8 mouse cellular contexts compared by ENCODE assay signal in genomic region chr16:91081508-91081907, GRCm38 (mm10). TPM values are rescaled to one million over a fixed set of nuclear protein-coding genes. Genes with fewer than 3 reads are reported as not detected.
DNase-seq lines count a peak whose midpoint lies in the region; ATAC-seq and TF ChIP-seq lines count a peak whose summit lies in the region.

No protein-coding gene starts in this region.

- peak; percentile 69 for ATAC-seq in activated CD4-positive, CD25-positive, alpha-beta regulatory T cell, adult 4 months
- ATAC-seq in lung, embryonic 14.5 days (ENCODE audit: insufficient read depth): no peak

- no peak overlapping the region for H3K9ac ChIP-seq in lung, embryonic 14.5 days

- H3K27ac ChIP-seq in lung, embryonic 14.5 days (ENCODE audit: low read depth): no peak overlapping the region

- 22% methylated on average over 11 of the region's 12 CpGs for WGBS in lung, embryonic 14.5 days

- H3K4me2 ChIP-seq in lung, embryonic 14.5 days: no peak overlapping the region

- no peaks in the 10 kb centered on the region for H3K27me3 ChIP-seq in lung, embryonic 14.5 days (ENCODE audit: insufficient read depth, low read length)

- H3K4me3 ChIP-seq in lung, embryonic 14.5 days (ENCODE audit: low read depth, low read length): no peak overlapping the region

- H3K36me3 ChIP-seq in lung, embryonic 14.5 days (ENCODE audit: insufficient read depth): no peaks in the 10 kb centered on the region

- peak; percentile 86 for TF ChIP-seq CTCF in lung, embryonic 14.5 days (IDR thresholded peaks at IDR 0.05; ENCODE audit: low read depth)

- DNase-seq in CD4-positive, CD25-positive, alpha-beta regulatory T cell, adult 2 months (ENCODE audit: low read depth, low spot score): peak; percentile 87
- DNase-seq in embryo, embryonic 10 days (ENCODE audit: low spot score): peak; percentile 83
- DNase-seq in gastrocnemius, postnatal 25 days: peak; percentile 36
- DNase-seq in layer of hippocampus, adult 18-20 months (ENCODE audit: low spot score in 2 of 2): peak; percentile 67 to 90
- peak; percentile 91 for DNase-seq in lung, embryonic 14.5 days
- DNase-seq in ovary, postnatal 36 days (ENCODE audit: low spot score): peak; percentile 40
- DNase-seq in thymus, postnatal 25 days: peak; percentile 69

- H3K4me1 ChIP-seq in lung, embryonic 14.5 days (ENCODE audit: insufficient read depth): no peaks in the 10 kb centered on the region; the same call in 1 of the 2 replicates

- no peaks in the 10 kb centered on the region for H3K9me3 ChIP-seq in lung, embryonic 14.5 days (ENCODE audit: low read depth, low read length)

RNA-seq across cellular contexts. Expression of gene 4932438H23Rik, which starts 13.4 kb away (rescaled TPM):
- 1 to 10 TPM in 1 of 2 experiments, under 1 TPM in 1; 0.22 to 1.0 TPM for polyA plus RNA-seq in activated CD4-positive, CD25-positive, alpha-beta regulatory T cell, adult 4 months (2017; shearing (Covaris generic))
- under 1 TPM; 0.33 to 0.38 TPM for total RNA-seq in gastrocnemius, postnatal 25 days (2021)
- 1 to 10 TPM; 2.2 to 2.7 TPM for total RNA-seq in layer of hippocampus, adult 18-20 months (2021)
- polyA plus RNA-seq in lung, embryonic 14.5 days (2014; fragmentation: Nextera tagmentation; extraction: Ambion mirVana): 0.11 TPM in 1 of 2 replicates, not detected in the other

RNA-seq across cellular contexts. Expression of gene Paxbp1, which starts 37.2 kb away (rescaled TPM):
- polyA plus RNA-seq in activated CD4-positive, CD25-positive, alpha-beta regulatory T cell, adult 4 months (2017; shearing (Covaris generic)): 10 to 100 TPM; 83.2 to 84.4 TPM
- 1 to 10 TPM; 8.9 to 9.8 TPM for total RNA-seq in gastrocnemius, postnatal 25 days (2021)
- total RNA-seq in layer of hippocampus, adult 18-20 months (2021): 10 to 100 TPM; 63.3 to 68.5 TPM
- polyA plus RNA-seq in lung, embryonic 14.5 days (2014; fragmentation: Nextera tagmentation; extraction: Ambion mirVana): 62.4 and 66.4 TPM in 2 replicates

Comparison
In these comparisons a context has a peak if more than half of its experiments do, and no peak if none do; other contexts are left out.
1. DNase-seq: peak in every context shown above with its lines; median percentile 91 in lung, embryonic 14.5 days; 87 in CD4-positive, CD25-positive, alpha-beta regulatory T cell, adult 2 months; 83 in embryo, embryonic 10 days; 78 in layer of hippocampus, adult 18-20 months; 69 in thymus, postnatal 25 days; 40 in ovary, postnatal 36 days; 36 in gastrocnemius, postnatal 25 days.
2. RNA of gene Paxbp1, which starts 37.2 kb away (total RNA-seq): 63.3 to 68.5 TPM in layer of hippocampus, adult 18-20 months; 8.9 to 9.8 TPM in gastrocnemius, postnatal 25 days; every median in the first group is over 4 times any median in the second.